Mouse (Mus musculus): Measurements from ENCODE around the gene Ccpg1. TPM values are rescaled to one million over a fixed set of nuclear protein-coding genes. Genes with fewer than 3 reads are reported as not detected.

The Ccpg1 gene
- total RNA-seq, 4 experiments from 2014 or later = 78.5 to 101 (median 82.0) TPM

DNA sequence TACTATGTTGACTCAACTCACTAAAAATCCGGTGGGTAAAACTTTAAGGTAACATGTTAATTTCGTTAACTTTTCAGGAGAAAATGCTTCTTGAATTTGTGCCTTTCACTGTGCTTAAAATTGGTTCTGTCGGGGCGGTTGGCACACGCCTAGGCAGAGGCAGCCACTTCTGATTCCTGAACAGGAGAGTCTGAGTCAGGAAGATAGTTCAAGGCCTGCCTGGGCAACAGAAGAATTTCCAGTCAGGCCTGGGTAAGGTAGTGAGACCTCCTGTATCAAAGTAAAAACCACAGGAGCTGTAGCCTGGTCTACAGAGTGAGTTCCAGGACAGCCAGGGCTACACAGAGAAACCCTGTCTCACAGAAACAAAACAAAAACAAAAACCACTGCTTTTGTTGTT lies 7.3 kb downstream of the Ccpg1 start:
- no peak for DNase-seq (ENCODE audit: low spot score in 2 of 2)

DNA sequence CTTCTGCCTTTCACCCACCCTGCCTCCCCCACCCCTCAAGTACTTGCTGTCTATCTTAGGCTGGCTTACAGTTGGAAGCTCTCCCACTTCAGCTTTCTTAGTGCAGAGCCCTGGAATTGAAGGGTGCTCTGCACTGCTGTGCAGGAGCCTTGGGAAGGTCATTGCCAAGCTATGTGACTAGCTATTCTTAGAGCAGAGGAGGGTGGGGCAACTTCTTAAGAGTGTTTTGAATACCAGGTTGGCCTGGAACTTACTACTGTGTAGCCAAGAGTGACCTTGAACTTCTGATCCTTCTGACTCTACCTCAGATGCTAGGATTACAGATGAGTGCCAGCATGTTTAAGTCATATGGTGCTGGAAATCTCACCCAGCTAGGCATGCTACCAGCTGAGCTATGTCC lies 10.9 kb downstream of the Ccpg1 start:
- DNase-seq (ENCODE audit: low spot score in 2 of 2) = no peak

DNA sequence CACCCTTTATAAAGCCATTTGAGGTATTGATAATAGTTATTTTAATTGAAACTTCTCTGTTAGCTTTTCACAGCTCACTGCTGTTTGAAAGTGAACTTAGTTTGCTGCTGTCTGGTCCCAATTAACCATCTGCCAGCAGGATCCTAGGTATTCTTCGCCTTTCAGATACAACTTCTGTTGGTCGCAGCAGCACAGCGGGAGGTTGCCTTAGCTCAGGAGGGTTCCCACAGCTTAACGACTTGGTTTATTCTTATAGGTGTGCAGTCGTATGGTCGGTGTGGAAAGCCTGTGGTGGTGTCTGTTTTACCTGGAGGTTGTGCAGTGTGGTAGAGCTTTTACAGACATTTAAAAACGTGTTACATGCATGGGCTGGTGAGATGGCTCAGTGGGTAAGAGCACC lies 11.6 kb downstream of the Ccpg1 start:
- no peak for DNase-seq (ENCODE audit: low spot score in 2 of 2)

DNA sequence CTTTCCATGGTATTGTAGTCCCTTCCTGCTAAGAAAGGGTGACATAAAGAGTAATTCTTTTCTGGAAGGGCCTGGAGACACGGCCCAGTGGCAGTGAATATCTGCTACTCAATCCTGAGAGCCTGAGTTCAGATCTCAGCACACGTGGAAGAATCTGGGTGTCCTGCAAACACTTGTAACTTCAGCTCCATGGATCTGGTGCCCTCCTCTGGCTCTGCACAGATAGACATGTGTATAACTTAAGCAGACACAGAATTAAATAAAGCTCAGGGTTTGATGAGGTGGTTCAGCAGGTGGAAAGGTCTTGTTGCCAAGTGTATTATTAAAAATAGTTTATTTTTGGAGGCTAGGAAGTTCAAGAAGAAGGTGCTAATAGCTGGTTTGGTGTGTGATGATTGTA lies 15.3 kb downstream of the Ccpg1 start:
- no peak for DNase-seq (ENCODE audit: low spot score in 2 of 2)

DNA sequence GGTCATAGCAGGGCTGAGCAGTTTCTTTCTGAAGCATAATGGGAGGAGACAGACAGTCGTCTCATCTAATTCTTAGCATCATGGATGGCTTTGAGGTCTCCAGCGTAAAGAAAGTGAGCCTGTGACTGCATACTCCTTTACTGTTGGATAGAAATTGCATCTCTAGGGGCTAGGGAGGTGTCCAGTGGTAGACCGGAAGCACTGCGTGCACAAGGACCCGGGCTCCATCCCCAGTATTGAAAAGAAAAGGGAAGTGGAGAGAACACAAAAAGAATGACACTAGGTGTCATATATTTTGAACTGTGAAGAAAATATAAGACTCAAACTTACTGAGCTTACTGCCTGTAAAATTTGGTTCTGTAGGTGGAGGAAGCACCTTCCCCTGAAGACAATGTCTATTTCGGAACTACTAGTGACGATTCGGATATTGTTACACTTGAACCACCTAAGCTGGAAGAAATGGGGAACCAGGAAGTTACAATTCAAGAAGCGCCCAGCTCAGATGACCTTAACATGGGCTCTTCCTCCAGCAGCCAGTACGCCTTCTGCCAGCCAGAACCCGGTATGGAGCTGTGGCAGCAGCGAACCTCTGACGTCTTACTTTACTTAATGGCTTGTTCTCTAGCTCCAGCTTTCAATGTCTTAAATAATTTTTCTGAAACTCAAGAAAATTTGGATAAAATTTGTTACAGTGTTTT lies 16.2 kb downstream of the Ccpg1 start:
- DNase-seq (ENCODE audit: low spot score in 2 of 2) = no peak

DNA sequence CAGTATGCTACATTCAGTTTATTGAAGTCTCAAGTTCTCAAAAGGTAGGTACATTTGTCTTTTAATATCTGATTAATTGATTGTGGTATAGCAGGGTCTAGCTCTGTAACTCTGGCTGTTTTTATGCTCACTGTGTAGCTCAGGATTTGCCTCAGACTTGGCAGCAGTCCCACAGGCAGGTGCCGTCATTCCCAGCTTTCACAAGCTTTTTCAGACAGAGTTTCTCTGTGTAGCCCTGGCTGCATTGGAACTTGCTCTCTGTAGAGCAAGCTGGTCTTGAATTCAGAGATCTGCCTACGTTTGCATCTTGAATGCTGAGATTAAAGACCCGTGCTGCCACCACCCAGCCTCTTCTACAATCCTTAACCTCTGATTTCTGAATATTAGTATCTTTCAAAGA lies 16.9 kb downstream of the Ccpg1 start:
- no peak for DNase-seq (ENCODE audit: low spot score in 2 of 2)

DNA sequence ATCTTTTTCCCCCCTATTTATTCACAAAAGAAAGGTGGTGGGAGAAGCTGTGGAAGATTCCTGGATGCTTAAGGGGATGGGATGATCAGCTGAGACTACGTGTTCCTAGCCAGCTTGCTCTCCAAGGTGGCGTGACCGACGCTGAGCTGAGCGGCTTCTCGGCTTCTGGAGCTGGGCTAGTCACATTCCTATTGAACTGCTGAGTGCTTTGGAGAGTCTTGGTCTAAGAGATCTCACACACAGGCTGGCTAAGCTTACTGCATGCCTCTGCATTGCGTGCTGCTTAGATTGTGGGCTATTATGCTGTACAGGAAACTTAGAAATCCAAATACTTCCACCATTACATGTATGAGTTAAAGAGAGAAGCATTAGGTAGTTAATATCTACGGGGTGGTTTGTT lies 18.8 kb downstream of the Ccpg1 start:
- no peak for DNase-seq (ENCODE audit: low spot score in 2 of 2)

DNA sequence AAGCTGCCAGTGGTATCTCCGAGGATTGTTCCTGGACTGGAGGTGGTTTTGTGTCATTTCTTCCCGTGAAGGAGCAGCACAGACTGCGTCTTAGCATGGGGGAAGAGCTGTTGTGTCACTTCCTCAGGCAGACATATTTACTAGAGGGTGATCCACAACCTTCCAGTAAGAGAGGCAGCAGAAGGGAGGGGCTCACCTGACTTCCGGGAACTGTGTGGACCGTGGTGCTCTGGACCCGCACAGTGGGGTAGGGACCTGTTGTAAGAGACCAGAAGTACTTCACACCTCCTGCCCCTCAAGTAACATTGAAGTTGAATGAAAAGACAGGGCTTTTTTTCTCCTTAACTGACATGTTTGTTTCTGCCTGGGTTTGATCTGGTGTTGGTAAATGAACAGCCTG lies 19.9 kb downstream of the Ccpg1 start:
- no peak for DNase-seq (ENCODE audit: low spot score in 2 of 2)

DNA sequence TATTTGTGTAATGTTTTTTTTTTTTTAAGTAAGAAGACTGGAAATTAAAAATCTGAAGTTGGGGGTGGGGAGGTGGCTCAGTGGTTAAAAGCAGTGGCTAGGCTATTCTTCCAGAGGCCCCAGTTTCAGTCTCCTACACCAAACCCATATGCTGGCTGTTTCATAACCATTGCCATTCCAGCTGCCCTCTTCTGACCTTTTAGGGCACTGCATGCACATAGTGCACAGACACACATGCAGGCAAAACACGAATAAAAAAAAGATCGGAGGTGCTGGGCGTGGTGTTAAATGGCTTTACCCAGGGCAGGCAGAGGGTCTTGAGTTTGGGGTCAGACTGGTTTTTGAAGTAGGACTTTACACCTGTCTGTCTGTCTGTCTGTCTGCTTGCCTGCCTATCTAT lies 20.9 kb downstream of the Ccpg1 start:
- no peak for DNase-seq (ENCODE audit: low spot score in 2 of 2)

DNA sequence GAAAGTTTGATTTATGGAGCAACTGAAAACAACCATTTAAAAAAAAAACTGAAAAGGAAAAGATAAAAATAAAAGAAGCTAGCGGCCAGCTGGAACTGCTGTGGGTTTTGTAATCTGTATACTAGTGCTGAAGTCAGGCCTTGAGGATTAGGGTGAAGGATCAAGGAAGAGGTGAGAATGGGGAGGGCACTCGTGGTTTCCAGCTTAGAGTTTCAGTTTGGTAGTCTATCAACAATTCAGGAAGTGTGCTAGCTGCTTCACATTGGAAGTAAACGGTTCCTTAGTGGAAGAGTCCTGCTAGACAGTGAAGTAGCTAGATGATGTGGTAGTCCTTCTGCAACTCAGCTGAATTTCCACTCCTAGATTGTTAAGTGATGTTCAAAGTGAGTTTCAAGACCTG lies 23.2 kb downstream of the Ccpg1 start:
- no peak for DNase-seq (ENCODE audit: low spot score in 2 of 2)

DNA sequence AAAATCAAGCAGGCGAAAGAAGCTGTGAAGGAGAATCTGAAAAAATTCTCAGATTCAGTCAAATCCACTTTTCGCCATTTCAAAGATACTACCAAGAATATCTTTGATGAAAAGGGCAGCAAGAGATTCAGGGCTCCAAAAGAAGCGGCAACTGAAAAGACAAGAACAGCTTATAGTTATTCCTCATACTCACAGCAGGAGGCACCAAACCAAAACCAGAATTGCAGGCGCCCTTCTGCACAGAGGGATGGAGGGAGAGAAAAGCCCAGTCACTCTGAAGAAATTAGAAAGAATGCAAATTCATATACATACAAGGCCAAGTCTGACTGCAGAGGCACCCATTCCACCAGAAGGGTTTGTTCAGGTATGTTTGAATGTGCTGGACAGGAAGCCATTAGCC lies 27.4 kb downstream of the Ccpg1 start:
- no peak for DNase-seq (ENCODE audit: low spot score in 2 of 2)

DNA sequence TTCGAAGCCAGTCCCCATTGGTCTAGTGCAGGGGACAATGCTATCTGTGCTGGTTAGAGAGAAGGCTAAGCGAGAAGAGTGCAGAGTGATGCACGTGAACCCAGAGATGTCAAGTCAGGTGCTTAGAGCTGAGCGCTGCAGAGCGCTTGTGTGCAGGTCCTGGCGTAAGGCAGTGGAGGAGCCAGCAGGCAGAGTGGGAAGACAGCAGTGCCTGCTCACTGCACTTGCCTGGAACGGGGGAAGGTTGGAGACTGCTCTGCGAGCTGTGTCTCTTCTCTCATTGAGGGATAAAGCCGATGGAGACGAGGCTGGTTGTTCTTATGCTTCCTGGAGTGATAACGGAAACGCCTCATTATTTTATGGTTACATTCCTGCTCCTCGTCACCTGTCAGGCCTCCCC lies 29.5 kb downstream of the Ccpg1 start:
- no peak for DNase-seq (ENCODE audit: low spot score in 2 of 2)

DNA sequence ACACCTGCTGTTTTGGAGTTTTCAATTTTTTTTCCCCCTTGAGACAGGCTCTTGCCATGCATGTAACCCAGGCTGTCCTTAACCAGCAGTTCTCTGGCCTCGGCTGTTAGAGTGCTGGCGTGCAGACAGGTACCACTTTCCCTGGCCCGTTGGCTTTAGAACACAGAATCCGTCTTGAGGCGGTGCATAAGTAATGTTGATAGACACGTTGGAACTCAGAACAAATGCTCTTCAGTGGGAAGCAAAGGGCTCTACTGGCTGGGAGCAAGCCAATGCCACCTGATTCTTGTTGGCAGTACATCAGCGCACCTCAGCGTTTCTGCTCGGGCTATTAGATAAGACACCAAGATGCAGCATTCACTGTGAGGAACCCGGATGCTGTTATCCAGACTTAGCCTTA lies 34.6 kb downstream of the Ccpg1 start:
- DNase-seq (ENCODE audit: low spot score in 2 of 2) = no peak

DNA sequence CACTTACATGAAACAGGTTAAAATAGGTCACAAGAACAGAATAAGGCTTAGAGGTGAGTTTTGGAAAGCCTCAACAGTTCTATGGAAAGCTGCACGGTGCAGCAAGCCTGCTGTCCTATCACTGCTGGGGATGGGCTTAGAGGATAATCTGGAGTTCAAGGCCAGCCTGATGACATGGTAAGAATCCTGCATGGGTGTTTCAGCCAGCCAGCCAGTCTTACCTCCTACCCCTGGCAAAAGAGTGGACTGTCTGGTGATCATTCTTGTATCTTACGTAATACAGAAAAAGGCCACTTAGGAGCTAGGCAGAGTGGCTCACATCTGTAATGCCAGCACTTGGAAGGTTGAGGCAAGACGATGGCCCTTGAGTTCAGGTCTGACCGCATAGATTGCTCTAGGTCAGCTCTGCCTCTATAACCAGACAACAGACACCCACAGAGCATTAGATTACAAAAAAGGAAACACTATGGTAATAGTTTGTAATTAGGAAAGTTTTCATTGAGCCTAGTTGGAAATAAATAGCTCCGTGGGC lies 35.4 kb downstream of the Ccpg1 start:
- no peak for DNase-seq (ENCODE audit: low spot score in 2 of 2)

DNA sequence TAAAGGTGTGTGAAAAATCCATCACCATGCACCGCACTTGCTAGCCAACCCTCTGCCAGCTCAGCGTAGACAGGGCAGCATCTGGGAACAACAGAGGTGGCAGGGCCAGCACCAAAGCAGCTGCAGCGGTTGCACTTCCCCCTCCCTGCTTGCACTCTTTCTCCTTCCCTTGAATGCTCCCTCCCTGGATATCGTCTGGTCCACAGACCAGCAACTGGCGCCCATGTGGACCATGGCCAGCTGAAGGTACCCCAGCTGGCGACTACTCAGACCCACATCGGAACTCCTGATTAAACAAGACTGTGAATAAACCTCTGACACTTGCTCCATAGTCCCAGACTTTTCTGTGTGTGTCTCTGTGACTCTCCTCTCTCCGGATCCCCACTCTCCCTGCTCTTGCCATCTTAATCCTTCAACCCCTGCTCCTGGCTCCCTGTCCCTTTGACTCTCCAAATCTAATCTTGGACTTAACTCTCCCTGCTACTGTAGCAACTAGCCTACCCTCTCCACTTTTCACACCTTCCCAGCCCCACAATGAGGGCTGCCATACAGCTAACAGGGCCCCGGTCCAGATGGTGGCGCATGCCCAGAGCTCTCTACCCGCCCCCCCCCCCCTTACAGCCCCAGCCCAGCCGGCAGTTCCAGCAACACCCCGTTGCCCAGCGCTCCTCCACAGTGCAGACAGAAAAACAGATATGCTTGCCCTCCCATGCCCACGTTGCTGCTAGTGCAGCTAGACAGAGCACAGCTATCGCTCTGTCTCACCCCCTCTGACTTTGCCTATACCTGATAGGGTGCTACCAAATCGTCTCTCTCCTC lies 40.8 kb downstream of the Ccpg1 start:
- no peak for DNase-seq (ENCODE audit: low spot score in 2 of 2)

DNA sequence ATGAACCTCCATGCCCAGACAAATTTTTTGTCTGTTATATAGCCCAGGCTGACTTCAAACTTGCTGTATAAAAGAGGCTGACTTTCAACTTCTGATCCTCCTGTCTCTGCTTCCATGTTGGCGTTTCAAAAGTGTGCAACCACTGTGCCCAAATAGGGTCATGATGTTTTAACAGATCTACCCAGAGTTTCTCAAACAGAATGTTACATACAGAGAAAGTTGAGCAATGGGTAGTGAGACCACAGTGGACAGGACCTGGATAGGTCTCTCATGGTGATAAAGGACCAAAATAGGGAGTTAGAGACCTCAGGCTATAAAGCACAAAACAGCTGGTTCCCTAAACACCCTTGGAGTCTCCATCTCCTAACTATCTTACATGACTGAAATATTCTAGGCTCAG lies 45.2 kb downstream of the Ccpg1 start:
- no peak for DNase-seq (ENCODE audit: low spot score in 2 of 2)

DNA sequence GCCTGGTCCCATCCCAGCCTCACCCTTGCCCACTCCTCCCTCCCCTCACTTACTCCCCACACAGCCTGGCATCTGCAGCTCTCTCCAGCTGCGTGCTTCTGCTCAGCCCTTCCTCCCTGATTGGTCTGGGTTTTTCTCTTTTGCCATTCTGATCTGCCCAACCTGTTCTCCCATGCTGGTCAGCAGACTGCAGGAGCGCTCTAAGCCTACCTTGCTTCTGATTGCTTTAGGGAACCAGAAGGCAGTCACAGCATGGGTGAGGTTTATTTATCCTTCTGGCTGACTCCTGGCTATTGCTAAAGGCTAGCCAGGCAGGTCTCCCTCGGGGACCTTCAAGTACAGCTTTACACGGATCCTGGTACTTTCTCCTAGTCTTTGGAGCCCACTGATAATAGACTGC lies 46.2 kb downstream of the Ccpg1 start:
- no peak for DNase-seq (ENCODE audit: low spot score in 2 of 2)

DNA sequence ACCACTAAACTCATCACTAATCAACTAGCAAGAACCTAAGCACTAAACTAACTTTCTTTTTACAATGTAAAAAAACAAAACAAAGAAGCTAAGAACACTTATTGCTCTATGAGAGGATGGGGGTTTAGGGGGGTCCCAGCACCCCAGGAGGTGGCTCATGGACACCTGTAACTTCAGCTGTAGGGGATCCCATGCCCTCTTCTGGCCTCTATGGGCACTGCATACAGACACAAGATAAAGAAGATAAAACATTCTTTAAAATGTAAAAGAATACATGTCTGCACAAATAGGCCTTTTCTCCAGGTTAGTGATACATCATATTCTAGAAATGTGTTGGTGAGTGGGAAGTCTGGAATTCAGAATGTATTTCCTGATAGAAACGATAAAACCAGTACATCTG lies 48.2 kb downstream of the Ccpg1 start:
- DNase-seq (ENCODE audit: low spot score in 2 of 2) = no peak

DNA sequence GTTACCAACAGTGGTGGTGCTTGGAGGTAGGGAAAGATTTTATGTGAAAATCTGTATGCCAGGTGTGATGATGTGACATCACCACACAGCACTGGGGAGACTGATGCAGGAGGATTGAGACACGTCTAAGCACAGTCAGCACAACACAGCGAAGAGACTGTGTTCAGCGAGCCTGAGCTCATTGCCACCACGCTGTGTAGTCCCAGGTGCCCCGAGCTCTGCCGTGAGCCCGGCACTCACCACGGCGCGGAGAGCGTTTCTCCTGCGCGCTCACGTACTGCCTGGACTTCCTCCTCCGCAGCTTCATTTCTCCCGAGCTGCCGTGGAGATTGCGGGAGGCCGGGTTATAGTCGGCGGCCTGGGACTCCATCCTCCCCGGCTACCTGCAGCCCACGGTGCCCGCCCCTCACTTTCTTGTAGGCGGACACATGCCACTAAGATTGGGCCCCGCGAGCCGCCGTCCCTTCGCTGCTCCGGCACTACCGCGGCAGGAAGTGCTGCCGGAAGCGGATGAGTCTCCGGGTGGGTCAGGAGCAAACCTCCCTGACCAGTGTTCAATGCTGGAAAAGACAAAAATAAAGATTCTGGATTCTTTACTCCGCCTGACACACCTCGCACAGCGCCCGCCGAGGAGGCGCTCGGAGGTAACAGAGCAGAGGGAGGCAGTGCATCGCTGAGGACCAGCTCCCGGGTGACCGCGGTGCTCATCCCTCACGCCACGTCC lies 54.2 kb downstream of the Ccpg1 start:
- peak; percentile 70 to 81 for DNase-seq (ENCODE audit: low spot score in 2 of 2)

DNA sequence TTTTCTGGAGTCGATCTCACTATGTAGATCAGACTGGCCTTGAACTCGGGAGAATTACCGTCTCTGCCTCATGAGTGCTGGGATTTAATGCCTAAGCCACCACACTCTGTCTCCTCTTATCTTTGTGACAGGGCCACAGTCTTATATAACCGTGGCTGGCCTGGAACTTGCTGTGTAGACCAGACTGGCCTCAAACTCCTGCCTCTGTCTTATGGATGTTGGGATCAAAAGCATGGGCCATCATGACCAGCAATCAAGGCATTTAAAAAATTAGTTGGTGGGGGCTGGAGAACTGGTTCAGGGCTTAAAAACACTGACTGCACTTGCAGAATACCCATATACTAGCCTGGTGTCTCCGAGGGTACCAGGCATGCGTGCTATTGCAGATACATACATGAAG lies 54.9 kb downstream of the Ccpg1 start, which contains the start of gene Pigb:
Pigb (minus strand) TSS at position 299 of the 400 bp plus-strand sequence.
- no peak for DNase-seq (ENCODE audit: low spot score in 2 of 2)

DNA sequence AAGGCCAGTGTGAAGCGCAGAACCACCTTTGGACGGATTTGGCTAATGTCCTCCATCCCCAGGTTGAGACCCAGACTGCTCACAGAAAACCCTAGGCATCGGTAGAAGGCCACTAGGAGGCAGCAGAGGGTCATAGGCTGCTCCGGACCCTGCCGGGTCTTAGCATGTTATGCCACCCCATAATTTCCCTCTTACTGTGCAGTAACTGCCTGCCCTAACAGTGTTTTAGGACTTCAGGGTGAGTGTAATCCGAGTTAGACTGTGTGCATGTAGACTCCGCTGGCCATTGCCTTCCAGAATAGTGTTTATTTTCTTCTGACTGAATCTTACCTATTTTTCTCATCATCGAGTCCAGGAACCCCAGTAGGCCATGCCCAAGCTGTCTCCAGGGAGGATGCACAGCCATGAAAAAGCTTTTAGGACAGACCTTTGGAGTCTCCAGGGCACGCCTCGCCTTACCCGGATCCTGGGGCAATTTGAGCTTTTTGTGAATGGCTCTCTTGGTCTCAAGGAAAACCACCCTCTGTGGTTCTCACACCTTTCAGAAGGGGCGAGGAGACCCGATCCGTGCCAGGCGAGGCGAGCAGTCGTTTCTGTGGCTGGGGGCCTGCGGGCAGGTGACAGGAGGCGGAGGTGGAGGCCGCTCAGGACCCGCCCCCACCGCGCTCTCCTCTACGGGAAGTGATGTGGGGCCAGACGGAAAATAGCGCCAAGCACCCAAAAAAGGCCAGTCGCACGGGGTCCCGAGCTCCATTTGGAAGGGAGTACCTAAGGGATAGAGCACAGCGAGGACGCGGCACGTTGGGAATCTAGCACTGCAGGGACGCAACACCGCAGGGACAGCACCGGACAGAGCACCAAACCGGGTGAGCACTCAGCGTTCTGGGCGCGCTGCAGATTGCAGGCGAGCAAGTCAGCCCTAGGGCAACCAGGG lies 59.2 kb downstream of the Ccpg1 start, which contains the start of gene Rab27a:
Rab27a (plus strand) TSS at position 709 of the 934 bp plus-strand sequence.
- DNase-seq (ENCODE audit: low spot score in 2 of 2) = peak; percentile 35 to 61
